Mouse (Mus musculus) embryonic fibroblast, embryonic 13.5 days (primary cell): ENCODE measurements around the gene Ankar. TPM values are rescaled to one million over a fixed set of nuclear protein-coding genes. Genes with fewer than 3 reads are reported as not detected.

Experiments used
- H3K27ac ChIP-seq: 2 replicates; pipeline ENCODE4 v1.5.1; 2012; ENCODE audit warnings: low read length, control low read depth, inconsistent platforms; ENCODE audit not compliant: insufficient read depth
- H3K4me1 ChIP-seq: 2 replicates; pipeline ENCODE4 v1.6.1; 2011; ENCODE audit warnings: low read length; ENCODE audit not compliant: control insufficient read depth, insufficient read depth
- H3K4me3 ChIP-seq: 2 replicates; pipeline ENCODE4 v1.5.1; 2011; ENCODE audit warnings: mild to moderate bottlenecking, control low read depth, low read length; ENCODE audit not compliant: insufficient read depth
- CTCF ChIP-seq: IDR thresholded peaks from 2 replicates; pipeline ENCODE4 v1.5.1; 2011; ENCODE audit warnings: mild to moderate bottlenecking, control low read depth, low read length, moderate library complexity, borderline replicate concordance; ENCODE audit not compliant: insufficient read depth
- POLR2A ChIP-seq: IDR thresholded peaks from 2 replicates; pipeline ENCODE4 v1.6.1; 2011; ENCODE audit warnings: low read depth, mild to moderate bottlenecking, control low read depth, low read length, moderate library complexity
- polyA plus RNA-seq: library from polyadenylated mRNA; stranded (reverse); fragments of >200 nt; gene quantifications from 2 replicates; pipeline ENCODE4 v1.2.4, GENCODE M21; 2011; ENCODE audit warnings: low read depth; ENCODE audit not compliant: missing spikeins, insufficient read length

The Ankar gene
- not detected in 2 replicates for polyA plus RNA-seq

DNA sequence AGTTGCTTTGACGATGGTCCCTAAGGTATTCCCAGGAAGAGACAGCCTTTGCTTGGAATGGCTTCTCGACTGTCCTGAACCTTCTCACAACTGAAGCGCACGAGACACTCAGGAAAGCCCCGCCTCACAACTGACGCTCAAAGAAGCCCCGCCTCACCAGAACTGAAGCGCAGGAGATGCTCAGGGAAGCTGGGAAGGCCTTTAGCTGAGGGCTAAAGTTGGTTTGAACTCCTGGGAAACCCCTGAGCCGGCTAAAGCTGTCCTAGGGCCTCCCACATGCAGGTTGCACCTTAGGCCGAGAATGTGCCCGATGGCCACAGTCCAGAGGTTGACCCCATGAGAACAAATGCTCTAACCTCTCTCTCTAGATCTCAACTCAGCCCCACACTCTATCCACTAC, at the start of gene Ankar:
Gene Ankar (minus strand): TSS at position 101 of the 400 bp plus-strand sequence.
- Histone ChIP-seq H3K27ac (no peak within 1 kb of the TSS), H3K4me1 (no peaks in the 10 kb centered on the region), H3K4me3 (no peak within 1 kb of the TSS)
- no peak for TF ChIP-seq POLR2A
- no peak for TF ChIP-seq CTCF

DNA sequence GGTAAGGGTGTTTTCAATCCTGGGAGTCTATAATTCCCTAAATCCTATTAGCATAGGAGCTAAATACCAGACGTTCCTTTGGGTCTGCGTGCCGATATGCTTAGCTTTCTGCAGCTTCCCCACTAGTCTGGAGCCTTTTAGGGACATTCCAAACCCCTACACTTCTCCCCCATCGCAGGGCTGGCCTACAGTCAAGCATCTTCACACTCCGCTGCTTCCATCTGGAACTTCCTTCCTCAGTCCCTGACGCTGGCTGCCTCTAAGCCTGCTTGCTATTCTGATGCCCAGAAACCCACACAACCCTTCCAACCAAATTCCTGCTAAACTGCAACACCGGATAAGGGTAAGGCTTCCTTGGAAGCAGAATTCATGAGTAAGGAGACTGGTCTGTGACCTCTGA, 46.0 kb upstream of the Ankar start:
- TF ChIP-seq POLR2A = no peak
- TF ChIP-seq CTCF = no peak
- H3K4me3 ChIP-seq = no peak overlapping the region
- H3K27ac ChIP-seq = peak overlapping the region; percentile 92
- no peaks in the 10 kb centered on the region for H3K4me1 ChIP-seq

- Histone ChIP-seq H3K27ac (peak overlapping the region; percentile 78), H3K4me1 (no peaks in the 10 kb centered on the region), H3K4me3 (no peak overlapping the region)
- TF ChIP-seq POLR2A (no peak), CTCF (no peak)
Measured at GRCm38 (mm10) chr1:72744816-72745506, 44.6 kb upstream of the Ankar start.

GRCm38 (mm10) chr1:72741406-72741805, 41.0 kb upstream of the Ankar start:
- TF ChIP-seq CTCF (no peak), POLR2A (no peak)
- Histone ChIP-seq H3K4me3 (no peak overlapping the region), H3K27ac (no peak overlapping the region), H3K4me1 (peaks cover 7% of the 10 kb centered on the region; the same call in 1 of the 2 replicates)

- TF ChIP-seq POLR2A = no peak
- no peak for TF ChIP-seq CTCF
- Histone ChIP-seq H3K27ac (no peak overlapping the region), H3K4me1 (peaks cover 7% of the 10 kb centered on the region; the same call in 1 of the 2 replicates), H3K4me3 (no peak overlapping the region)
Measured at GRCm38 (mm10) chr1:72739681-72740063, 39.3 kb upstream of the Ankar start.

DNA sequence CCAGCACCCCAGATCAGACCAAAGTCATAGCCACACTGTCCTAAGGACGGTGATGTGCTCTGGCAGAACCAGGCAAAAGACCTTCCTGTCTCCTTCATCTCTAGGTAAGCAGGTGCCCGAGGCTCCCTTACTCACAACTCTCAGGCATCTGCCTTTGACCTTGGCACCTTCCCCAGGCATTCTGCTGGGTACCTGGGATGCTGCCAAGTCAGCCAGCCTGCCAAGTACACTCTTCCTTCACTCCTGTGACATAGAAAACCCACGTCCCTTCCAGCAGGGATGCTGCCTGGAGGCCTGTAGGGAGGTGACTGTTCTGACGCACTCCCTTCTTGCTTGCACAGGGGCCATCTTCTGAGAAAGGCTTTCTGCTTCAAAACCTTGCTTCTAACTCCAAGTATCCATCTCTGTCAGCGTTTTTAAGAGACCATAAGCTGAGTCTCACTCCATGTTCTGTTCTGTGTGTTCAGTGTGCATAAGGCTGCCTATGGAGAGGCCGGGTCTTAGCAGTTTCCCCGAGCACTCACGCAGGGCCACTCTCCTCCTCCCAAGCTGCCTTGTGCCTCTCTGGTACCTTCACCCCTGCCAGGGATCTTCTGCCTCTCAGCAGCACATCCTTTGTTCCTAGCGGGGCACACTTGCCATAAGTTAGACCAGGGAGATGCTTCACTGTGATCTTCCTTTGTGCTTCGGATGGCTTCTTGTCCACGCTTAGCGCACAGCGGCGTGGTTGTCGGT, 38.7 kb upstream of the Ankar start:
- H3K4me1 ChIP-seq = peaks cover 7% of the 10 kb centered on the region; the same call in 1 of the 2 replicates
- H3K4me3 ChIP-seq = no peak overlapping the region
- TF ChIP-seq CTCF (no peak), POLR2A (no peak)
- H3K27ac ChIP-seq = no peak overlapping the region

GRCm38 (mm10) chr1:72736397-72737125, 36.2 kb upstream of the Ankar start:
- peaks cover 7% of the 10 kb centered on the region; the same call in 1 of the 2 replicates for H3K4me1 ChIP-seq
- TF ChIP-seq CTCF = no peak
- TF ChIP-seq POLR2A = no peak
- no peak overlapping the region for H3K4me3 ChIP-seq
- no peak overlapping the region for H3K27ac ChIP-seq

GRCm38 (mm10) chr1:72733191-72733691, 32.9 kb upstream of the Ankar start:
- TF ChIP-seq POLR2A = no peak
- no peak for TF ChIP-seq CTCF
- Histone ChIP-seq H3K4me3 (no peak overlapping the region), H3K4me1 (peaks cover 7% of the 10 kb centered on the region; the same call in 1 of the 2 replicates), H3K27ac (no peak overlapping the region)

DNA sequence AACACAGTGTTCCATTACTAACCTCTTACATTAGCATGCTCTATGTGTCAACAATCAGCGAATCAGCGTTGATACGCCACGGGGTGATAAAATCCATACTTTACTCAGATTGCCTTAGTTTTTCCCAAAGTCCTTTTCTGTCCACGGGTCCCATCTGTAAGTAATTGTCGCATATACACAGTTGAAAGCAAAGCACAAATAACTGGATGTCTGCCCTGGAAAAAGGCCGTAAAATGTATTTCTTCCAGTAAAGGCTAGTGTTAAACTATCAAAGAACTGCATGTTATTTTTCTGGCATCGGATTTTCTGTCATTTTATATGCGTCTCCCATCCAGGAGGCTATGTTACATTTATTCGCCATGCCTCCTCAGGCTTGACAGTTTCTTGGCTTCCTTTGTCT, 29.7 kb upstream of the Ankar start:
- TF ChIP-seq CTCF (no peak), POLR2A (no peak)
- Histone ChIP-seq H3K27ac (peak overlapping the region; percentile 67; the same call in 1 of the 2 replicates), H3K4me3 (no peak overlapping the region), H3K4me1 (no peaks in the 10 kb centered on the region)

- no peaks in the 10 kb centered on the region for H3K4me1 ChIP-seq
- TF ChIP-seq POLR2A = no peak
- TF ChIP-seq CTCF = no peak
- H3K27ac ChIP-seq = no peak overlapping the region
- H3K4me3 ChIP-seq = no peak overlapping the region
Measured at GRCm38 (mm10) chr1:72728781-72729180, 28.4 kb upstream of the Ankar start.
